Mouse (Mus musculus): ENCODE results near the gene Cib1. TPM values are rescaled to one million over a fixed set of nuclear protein-coding genes. Genes with fewer than 3 reads are reported as not detected.

Gene Cib1
- polyA plus RNA-seq, 1 experiment from 2014 or later: 24.2 TPM

- no peak overlapping the region for H3K9ac ChIP-seq (replicated peaks; ENCODE audit: low read length)
- DNase-seq (peak; percentile 63), ATAC-seq (ENCODE audit: low FRiP score, low TSS enrichment) (no peak)
- peak overlapping the region; percentile 45; the same call in 1 of the 2 replicates for H3K27ac ChIP-seq (replicated peaks; ENCODE audit: low read depth, low read length)
- no peaks in the 10 kb centered on the region for H3K36me3 ChIP-seq (ENCODE audit: control insufficient read depth, insufficient read depth, low read length)
- no peaks in the 10 kb centered on the region for H3K27me3 ChIP-seq (ENCODE audit: control insufficient read depth, insufficient read depth, low read length)
- H3K4me1 ChIP-seq (ENCODE audit: control insufficient read depth, insufficient read depth, low read length): peaks cover 58% of the 10 kb centered on the region
- peak overlapping the region; percentile 4; the same call in 1 of the 2 replicates for H3K4me2 ChIP-seq (ENCODE audit: low read length)
- H3K9me3 ChIP-seq (ENCODE audit: control insufficient read depth, low read length): no peaks in the 10 kb centered on the region
- no peak overlapping the region for H3K4me3 ChIP-seq (replicated peaks; ENCODE audit: low read depth, low read length)
- WGBS: 58% methylated on average over 15 of the region's 15 CpGs
Measured at GRCm38 (mm10) chr7:80201888-80202540, 30.6 kb downstream of the Cib1 start.

DNA sequence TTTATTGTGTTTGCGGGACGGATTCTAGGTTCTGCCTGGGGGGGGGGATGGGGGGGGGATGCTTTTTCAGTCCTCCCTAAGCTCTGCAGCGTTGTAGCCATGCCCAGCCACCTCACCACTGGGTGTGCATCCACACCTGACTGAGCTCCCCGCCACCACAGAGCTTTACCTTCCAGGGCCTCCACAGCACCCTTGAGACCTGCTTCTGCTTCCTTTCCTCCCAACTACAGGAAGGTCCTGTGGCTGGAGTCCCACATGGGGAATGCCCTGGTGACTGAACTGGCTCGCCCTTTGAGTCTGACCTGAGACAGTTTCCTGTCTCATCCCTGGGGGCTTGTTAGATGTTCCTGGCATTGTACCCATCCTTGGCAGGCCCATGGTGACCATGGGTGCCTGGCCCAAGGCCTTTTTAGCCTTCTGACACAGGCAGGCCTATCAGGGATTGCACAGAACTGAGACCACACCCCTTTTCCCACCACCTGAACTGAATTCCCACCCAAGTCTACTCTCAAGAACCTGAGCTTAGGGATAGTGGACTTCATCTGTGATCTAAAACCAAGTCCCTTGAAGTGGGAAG, 31.6 kb downstream of the Cib1 start:
- Histone ChIP-seq H3K9me3 (ENCODE audit: control insufficient read depth, low read length) (no peaks in the 10 kb centered on the region), H3K4me3 (replicated peaks; ENCODE audit: low read depth, low read length) (no peak overlapping the region), H3K4me2 (ENCODE audit: low read length) (no peak overlapping the region), H3K27ac (replicated peaks; ENCODE audit: low read depth, low read length) (no peak overlapping the region), H3K9ac (replicated peaks; ENCODE audit: low read length) (no peak overlapping the region), H3K27me3 (ENCODE audit: control insufficient read depth, insufficient read depth, low read length) (no peaks in the 10 kb centered on the region), H3K36me3 (ENCODE audit: control insufficient read depth, insufficient read depth, low read length) (no peaks in the 10 kb centered on the region), H3K4me1 (ENCODE audit: control insufficient read depth, insufficient read depth, low read length) (peaks cover 59% of the 10 kb centered on the region)
- 92% methylated on average over 5 of the region's 5 CpGs for WGBS
- DNase-seq (no peak), ATAC-seq (ENCODE audit: low FRiP score, low TSS enrichment) (no peak)

GRCm38 (mm10) chr7:80200588-80200945, 32.0 kb downstream of the Cib1 start:
- no peaks in the 10 kb centered on the region for H3K9me3 ChIP-seq (ENCODE audit: control insufficient read depth, low read length)
- peaks cover 59% of the 10 kb centered on the region for H3K4me1 ChIP-seq (ENCODE audit: control insufficient read depth, insufficient read depth, low read length)
- DNase-seq (no peak), ATAC-seq (ENCODE audit: low FRiP score, low TSS enrichment) (no peak)
- no peak overlapping the region for H3K4me3 ChIP-seq (replicated peaks; ENCODE audit: low read depth, low read length)
- H3K4me2 ChIP-seq (ENCODE audit: low read length): peak overlapping the region; percentile 60
- no peak overlapping the region for H3K9ac ChIP-seq (replicated peaks; ENCODE audit: low read length)
- no peak overlapping the region for H3K27ac ChIP-seq (replicated peaks; ENCODE audit: low read depth, low read length)
- no peaks in the 10 kb centered on the region for H3K27me3 ChIP-seq (ENCODE audit: control insufficient read depth, insufficient read depth, low read length)
- H3K36me3 ChIP-seq (ENCODE audit: control insufficient read depth, insufficient read depth, low read length): no peaks in the 10 kb centered on the region
- 87% methylated on average over 6 of the region's 6 CpGs for WGBS

DNA sequence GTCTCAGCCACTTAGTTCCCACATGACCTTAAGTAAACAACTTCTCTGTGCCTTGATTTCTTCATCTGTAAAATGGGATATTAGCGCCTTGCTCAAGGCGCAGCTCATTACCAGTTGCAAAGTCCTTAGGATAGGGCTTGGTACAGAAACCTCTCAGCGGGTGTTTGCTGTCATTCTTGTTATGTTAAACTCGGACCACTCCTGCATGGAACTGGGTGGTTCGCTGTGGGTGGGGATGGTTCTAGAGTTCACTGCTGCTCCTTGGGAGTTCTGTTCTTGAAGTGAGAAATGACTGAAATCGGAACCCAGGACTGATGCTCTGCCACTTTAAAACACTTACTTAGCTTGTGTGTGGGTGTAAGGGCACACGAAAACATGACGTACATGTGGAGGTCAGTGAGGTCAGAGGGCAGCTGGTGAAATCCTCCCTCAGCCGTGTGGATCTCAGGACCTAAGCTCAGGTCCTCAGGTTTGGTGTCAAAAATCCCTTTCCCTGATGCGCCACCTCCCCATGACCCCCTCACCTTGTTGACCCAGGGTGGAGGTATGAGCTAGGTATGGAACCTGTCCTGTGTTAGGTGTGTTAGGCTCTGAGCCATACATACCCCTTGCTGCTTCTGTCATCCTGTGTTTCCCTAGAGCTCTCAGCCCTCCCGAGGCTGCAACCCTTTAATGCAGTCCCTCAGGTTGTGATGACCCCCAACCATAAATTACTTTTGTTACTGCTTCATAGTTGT, 32.6 kb downstream of the Cib1 start:
- no peak overlapping the region for H3K9ac ChIP-seq (replicated peaks; ENCODE audit: low read length)
- H3K27me3 ChIP-seq (ENCODE audit: control insufficient read depth, insufficient read depth, low read length): no peaks in the 10 kb centered on the region
- no peak for DNase-seq
- H3K27ac ChIP-seq (replicated peaks; ENCODE audit: low read depth, low read length): no peak overlapping the region
- H3K4me3 ChIP-seq (replicated peaks; ENCODE audit: low read depth, low read length): 0 out of 2 replicates have a peak overlapping the region, but pooled peaks have one; percentile 75
- peak overlapping the region; percentile 60 for H3K4me2 ChIP-seq (ENCODE audit: low read length)
- H3K9me3 ChIP-seq (ENCODE audit: control insufficient read depth, low read length): no peaks in the 10 kb centered on the region
- H3K4me1 ChIP-seq (ENCODE audit: control insufficient read depth, insufficient read depth, low read length): peaks cover 59% of the 10 kb centered on the region
- WGBS: 81% methylated on average over 11 of the region's 11 CpGs
- no peaks in the 10 kb centered on the region for H3K36me3 ChIP-seq (ENCODE audit: control insufficient read depth, insufficient read depth, low read length)
- no peak for ATAC-seq (ENCODE audit: low FRiP score, low TSS enrichment)

DNA sequence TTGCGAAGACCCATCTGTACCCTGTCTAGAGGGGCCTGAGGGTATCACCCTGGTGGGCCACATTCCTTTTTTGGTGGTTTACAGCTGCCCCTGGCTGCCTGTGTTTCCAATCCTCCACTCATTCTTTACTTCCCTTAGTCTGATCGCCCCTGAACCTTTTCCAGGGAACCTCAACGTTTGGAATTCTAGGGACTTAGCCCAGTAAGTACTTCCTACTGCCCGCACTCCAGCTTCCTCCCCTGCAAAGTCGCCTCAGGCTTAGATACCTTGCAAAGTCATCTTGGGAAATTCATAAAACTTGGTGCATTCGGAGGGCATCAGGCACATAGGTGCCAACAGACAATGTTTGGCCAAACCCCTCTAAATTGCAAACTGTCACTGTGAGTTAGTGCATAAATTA, 33.3 kb downstream of the Cib1 start:
- peak overlapping the region; percentile 75 for H3K4me3 ChIP-seq (replicated peaks; ENCODE audit: low read depth, low read length)
- 31% methylated on average over 6 of the region's 6 CpGs for WGBS
- no peak for DNase-seq

DNA sequence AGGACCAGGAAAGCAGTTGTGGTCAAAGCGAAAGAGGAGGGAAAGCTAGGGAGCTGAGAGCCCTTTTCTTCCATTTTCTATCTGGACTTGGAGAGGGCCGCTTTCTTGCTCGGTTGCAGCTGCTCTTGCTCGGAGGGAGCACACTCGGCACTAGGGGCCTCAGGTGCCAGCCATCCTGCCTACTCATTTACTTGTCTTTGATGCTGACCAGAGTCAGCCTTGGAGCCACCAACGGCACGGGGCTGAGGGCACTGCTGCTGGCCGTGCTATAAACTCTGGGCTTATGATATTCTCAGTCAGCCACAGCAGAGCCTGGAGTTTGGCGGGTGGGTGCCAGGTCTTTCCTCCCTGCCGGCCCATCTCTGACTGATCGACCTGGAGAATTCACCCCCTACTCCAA, 33.8 kb downstream of the Cib1 start:
- Histone ChIP-seq H3K27ac (replicated peaks; ENCODE audit: low read depth, low read length) (peak overlapping the region; percentile 97), H3K27me3 (ENCODE audit: control insufficient read depth, insufficient read depth, low read length) (no peaks in the 10 kb centered on the region), H3K4me3 (replicated peaks; ENCODE audit: low read depth, low read length) (peak overlapping the region; percentile 75), H3K36me3 (ENCODE audit: control insufficient read depth, insufficient read depth, low read length) (no peaks in the 10 kb centered on the region), H3K9ac (replicated peaks; ENCODE audit: low read length) (peak overlapping the region; percentile 86), H3K4me2 (ENCODE audit: low read length) (peak overlapping the region; percentile 60), H3K4me1 (ENCODE audit: control insufficient read depth, insufficient read depth, low read length) (peaks cover 64% of the 10 kb centered on the region), H3K9me3 (ENCODE audit: control insufficient read depth, low read length) (no peaks in the 10 kb centered on the region)
- under 1% methylated on average over 11 of the region's 11 CpGs for whole genome bisulfite sequencing
- ATAC-seq (ENCODE audit: low FRiP score, low TSS enrichment): no peak
- DNase-seq: peak; percentile 61

More for the DNA sequence above, 33.3 kb downstream of the Cib1 start:
- Histone ChIP-seq H3K4me1 (ENCODE audit: control insufficient read depth, insufficient read depth, low read length) (peaks cover 64% of the 10 kb centered on the region), H3K27me3 (ENCODE audit: control insufficient read depth, insufficient read depth, low read length) (no peaks in the 10 kb centered on the region), H3K4me2 (ENCODE audit: low read length) (peak overlapping the region; percentile 60), H3K27ac (replicated peaks; ENCODE audit: low read depth, low read length) (peak overlapping the region; percentile 97), H3K9ac (replicated peaks; ENCODE audit: low read length) (peak overlapping the region; percentile 86), H3K9me3 (ENCODE audit: control insufficient read depth, low read length) (no peaks in the 10 kb centered on the region), H3K36me3 (ENCODE audit: control insufficient read depth, insufficient read depth, low read length) (no peaks in the 10 kb centered on the region)
- no peak for ATAC-seq (ENCODE audit: low FRiP score, low TSS enrichment)

- peaks cover 58% of the 10 kb centered on the region for H3K4me1 ChIP-seq (ENCODE audit: control insufficient read depth, insufficient read depth, low read length)
- peak overlapping the region; percentile 97 for H3K27ac ChIP-seq (replicated peaks; ENCODE audit: low read depth, low read length)
- under 1% methylated on average over 69 of the region's 74 CpGs for WGBS
- no peaks in the 10 kb centered on the region for H3K27me3 ChIP-seq (ENCODE audit: control insufficient read depth, insufficient read depth, low read length)
- ATAC-seq (ENCODE audit: low FRiP score, low TSS enrichment): peak; percentile 90
- H3K9me3 ChIP-seq (ENCODE audit: control insufficient read depth, low read length): no peaks in the 10 kb centered on the region
- no peaks in the 10 kb centered on the region for H3K36me3 ChIP-seq (ENCODE audit: control insufficient read depth, insufficient read depth, low read length)
- H3K4me3 ChIP-seq (replicated peaks; ENCODE audit: low read depth, low read length): peak overlapping the region; percentile 75
- H3K4me2 ChIP-seq (ENCODE audit: low read length): peak overlapping the region; percentile 60
- peak overlapping the region; percentile 86 for H3K9ac ChIP-seq (replicated peaks; ENCODE audit: low read length)
- DNase-seq: peak; percentile 90
Measured at GRCm38 (mm10) chr7:80197941-80198778, 34.5 kb downstream of the Cib1 start.

GRCm38 (mm10) chr7:80197371-80197770, 35.2 kb downstream of the Cib1 start:
- DNase-seq: peak; percentile 58
- WGBS: 5% methylated on average over 4 of the region's 4 CpGs
- Histone ChIP-seq H3K9me3 (ENCODE audit: control insufficient read depth, low read length) (no peaks in the 10 kb centered on the region), H3K27ac (replicated peaks; ENCODE audit: low read depth, low read length) (peak overlapping the region; percentile 97), H3K4me3 (replicated peaks; ENCODE audit: low read depth, low read length) (peak overlapping the region; percentile 75), H3K4me1 (ENCODE audit: control insufficient read depth, insufficient read depth, low read length) (peaks cover 54% of the 10 kb centered on the region), H3K9ac (replicated peaks; ENCODE audit: low read length) (peak overlapping the region; percentile 86), H3K4me2 (ENCODE audit: low read length) (peak overlapping the region; percentile 60), H3K27me3 (ENCODE audit: control insufficient read depth, insufficient read depth, low read length) (no peaks in the 10 kb centered on the region), H3K36me3 (ENCODE audit: control insufficient read depth, insufficient read depth, low read length) (no peaks in the 10 kb centered on the region)
- ATAC-seq (ENCODE audit: low FRiP score, low TSS enrichment): no peak

Measured in midbrain, embryonic 14.5 days (tissue).